Mouse (Mus musculus) cerebellum, postnatal 10 days (tissue): ENCODE measurements around the gene 9230113P08Rik.
"Not testable (repeated sequence)": the region's sequence is repeated elsewhere in the genome, so short reads cannot be mapped to it uniquely, and the experiment has no call there.

Experiments used
- DNase-seq, 2 experiments: peaks; one replicate each; pipeline ENCODE4 v3.0.0; 2021; ENCODE audit warnings: mixed read lengths in 2 of 2

The 9230113P08Rik gene

GRCm38 (mm10) chr9:35908123-35908522, at the start of gene 9230113P08Rik:
TSS of gene 9230113P08Rik (plus strand) at chr9:35908423.
- DNase-seq, result not testable (repeated sequence)

- not testable (repeated sequence) for DNase-seq
These were observed 15.1 kb upstream of the 9230113P08Rik start for GRCm38 (mm10) chr9:35893112-35893511.

GRCm38 (mm10) chr9:35904494-35904893, 3.7 kb upstream of the 9230113P08Rik start:
- no peak for DNase-seq

GRCm38 (mm10) chr9:35930817-35931216, 22.6 kb downstream of the 9230113P08Rik start:
- no peak for DNase-seq
